Mouse (Mus musculus): ENCODE measurements around the gene Tgfb2.

Tgfb2 gene

GRCm38 (mm10) chr1:186702391-186703255 lies 3.2 kb downstream of the Tgfb2 start:
- no peak for DNase-seq (ENCODE audit: low spot score)

- DNase-seq (ENCODE audit: low spot score) = no peak
Observed at GRCm38 (mm10) chr1:186701206-186701905, 4.4 kb downstream of the Tgfb2 start.

- no peak for DNase-seq (ENCODE audit: low spot score)
Observed at GRCm38 (mm10) chr1:186700496-186700895, 5.3 kb downstream of the Tgfb2 start.

GRCm38 (mm10) chr1:186698583-186699338 lies 7.0 kb downstream of the Tgfb2 start:
- no peak for DNase-seq (ENCODE audit: low spot score)

GRCm38 (mm10) chr1:186696231-186696630 lies 9.6 kb downstream of the Tgfb2 start:
- DNase-seq (ENCODE audit: low spot score) = no peak

GRCm38 (mm10) chr1:186695361-186695760 lies 10.4 kb downstream of the Tgfb2 start:
- no peak for DNase-seq (ENCODE audit: low spot score)

- no peak for DNase-seq (ENCODE audit: low spot score)
Observed at GRCm38 (mm10) chr1:186692370-186692769, 13.4 kb downstream of the Tgfb2 start.

GRCm38 (mm10) chr1:186691708-186692107 lies 14.1 kb downstream of the Tgfb2 start:
- DNase-seq (ENCODE audit: low spot score) = no peak

- DNase-seq (ENCODE audit: low spot score) = no peak
Observed at GRCm38 (mm10) chr1:186684041-186684440, 21.7 kb downstream of the Tgfb2 start.

GRCm38 (mm10) chr1:186682606-186683005 lies 23.2 kb downstream of the Tgfb2 start:
- DNase-seq (ENCODE audit: low spot score) = no peak

- DNase-seq (ENCODE audit: low spot score) = no peak
Observed at GRCm38 (mm10) chr1:186677614-186678013, 28.2 kb downstream of the Tgfb2 start.

- no peak for DNase-seq (ENCODE audit: low spot score)
Observed at GRCm38 (mm10) chr1:186676199-186676598, 29.6 kb downstream of the Tgfb2 start.

- no peak for DNase-seq (ENCODE audit: low spot score)
Observed at GRCm38 (mm10) chr1:186675263-186675662, 30.5 kb downstream of the Tgfb2 start.

- DNase-seq (ENCODE audit: low spot score) = no peak
Observed at GRCm38 (mm10) chr1:186674621-186675020, 31.2 kb downstream of the Tgfb2 start.

GRCm38 (mm10) chr1:186673166-186673565 lies 32.6 kb downstream of the Tgfb2 start:
- no peak for DNase-seq (ENCODE audit: low spot score)

- no peak for DNase-seq (ENCODE audit: low spot score)
Observed at GRCm38 (mm10) chr1:186663412-186663811, 42.4 kb downstream of the Tgfb2 start.

- DNase-seq (ENCODE audit: low spot score) = no peak
Observed at GRCm38 (mm10) chr1:186662996-186663395, 42.8 kb downstream of the Tgfb2 start.

- no peak for DNase-seq (ENCODE audit: low spot score)
Observed at GRCm38 (mm10) chr1:186661206-186661921, 44.4 kb downstream of the Tgfb2 start.

GRCm38 (mm10) chr1:186658783-186659182 lies 47.0 kb downstream of the Tgfb2 start:
- DNase-seq (ENCODE audit: low spot score) = no peak

- no peak for DNase-seq (ENCODE audit: low spot score)
Observed at GRCm38 (mm10) chr1:186657559-186658219, 48.1 kb downstream of the Tgfb2 start.

- DNase-seq (ENCODE audit: low spot score) = no peak
Observed at GRCm38 (mm10) chr1:186656732-186657329, 49.0 kb downstream of the Tgfb2 start.
